Mouse (Mus musculus) thymus, adult 18-20 months (tissue): Measurements from ENCODE around the gene Fam133b.

Experiments
- DNase-seq, 2 experiments: peaks; one replicate each; pipeline ENCODE4 v3.0.0; 2022; ENCODE audit warnings: mixed read lengths in 2 of 2

Fam133b gene

DNA sequence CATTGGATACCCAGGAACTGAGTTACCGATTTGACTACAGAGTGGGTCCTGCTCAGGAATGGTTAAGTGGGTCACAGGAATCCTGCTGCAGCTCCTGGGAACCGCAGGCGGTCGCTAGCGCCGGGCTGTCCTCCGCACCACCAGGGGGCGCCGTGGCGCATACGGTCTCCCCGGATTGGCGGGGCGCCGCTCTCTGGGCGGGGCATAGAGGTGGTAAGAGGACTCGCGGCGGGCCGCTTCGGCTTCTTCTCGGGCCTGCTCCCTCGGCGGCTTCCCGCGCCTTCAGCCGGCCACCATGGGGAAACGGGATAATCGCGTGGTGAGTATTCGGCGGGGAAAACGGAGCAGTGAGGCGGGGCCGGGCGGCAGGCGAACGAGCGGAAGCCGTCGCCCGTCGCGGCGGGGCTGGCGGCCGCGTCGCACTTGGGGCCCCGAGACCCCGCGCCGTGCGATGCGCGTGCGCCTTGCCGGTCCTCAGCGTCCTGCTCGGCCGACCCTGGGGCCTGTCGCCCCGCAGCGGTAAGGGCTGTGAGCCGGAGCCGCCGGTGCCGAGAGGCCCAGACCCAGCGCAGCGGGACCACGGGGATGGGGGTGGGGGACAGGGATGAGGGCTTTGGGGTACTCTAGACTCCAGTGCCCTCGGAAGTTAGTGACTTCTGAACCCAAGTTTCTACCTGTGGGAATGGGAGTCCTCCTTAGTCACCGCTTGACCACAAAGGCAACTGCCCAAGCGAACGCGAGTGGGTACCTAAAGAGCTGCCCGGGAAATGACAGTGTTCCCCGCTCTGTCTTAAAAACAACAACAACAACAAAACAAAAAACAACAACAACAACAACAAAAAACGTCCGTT lies at the start of gene Fam133b:
Gene Fam133b, plus strand, starts transcription at position 205 of the 851 bp plus-strand sequence.
- peak; percentile 82 to 85 for DNase-seq

DNA sequence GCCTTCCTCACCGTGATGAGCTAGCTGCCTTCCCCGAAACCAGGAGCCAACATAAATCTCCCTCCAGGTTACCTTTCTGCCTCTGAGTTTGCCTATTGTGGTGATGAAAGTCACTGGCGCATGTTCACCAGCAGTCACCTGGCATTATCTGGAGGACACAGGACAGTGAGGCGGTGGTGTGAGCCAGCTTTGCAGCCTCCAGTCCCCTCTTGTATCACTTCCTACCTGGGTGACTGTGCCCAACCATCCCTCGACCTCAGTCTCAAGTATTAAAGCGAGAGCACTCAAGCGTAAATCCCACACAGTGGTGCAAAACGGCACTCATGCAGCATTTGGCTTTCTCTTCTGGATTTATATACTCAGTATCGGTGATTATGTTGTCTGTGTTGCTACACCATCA lies 49.7 kb upstream of the Fam133b start:
- no peak for DNase-seq

- DNase-seq, result no peak
Measured at GRCm38 (mm10) chr5:3494452-3495187, 49.0 kb upstream of the Fam133b start.

DNA sequence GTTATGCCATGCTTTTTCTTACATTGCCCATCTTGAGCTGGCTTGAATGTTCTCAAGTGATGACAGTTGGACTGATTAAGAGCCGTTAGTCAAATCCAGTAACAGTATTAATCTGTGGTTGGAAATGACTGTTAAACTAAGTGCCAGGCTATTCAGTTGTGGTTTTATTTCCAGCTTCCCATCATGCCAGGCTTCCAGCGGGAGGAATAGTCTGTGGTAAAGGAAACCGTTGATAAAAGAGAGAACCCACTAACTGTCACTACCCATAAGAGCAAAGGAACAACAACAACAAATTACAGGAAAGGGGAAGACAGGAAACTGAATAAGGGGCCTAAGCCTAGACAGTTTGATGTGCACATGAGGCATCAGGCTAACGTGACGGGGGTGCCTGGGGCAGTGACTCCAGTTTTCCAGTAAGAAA lies 46.1 kb upstream of the Fam133b start:
- DNase-seq, result no peak

- DNase-seq, result no peak
Measured at GRCm38 (mm10) chr5:3500298-3500697, 43.3 kb upstream of the Fam133b start.

DNA sequence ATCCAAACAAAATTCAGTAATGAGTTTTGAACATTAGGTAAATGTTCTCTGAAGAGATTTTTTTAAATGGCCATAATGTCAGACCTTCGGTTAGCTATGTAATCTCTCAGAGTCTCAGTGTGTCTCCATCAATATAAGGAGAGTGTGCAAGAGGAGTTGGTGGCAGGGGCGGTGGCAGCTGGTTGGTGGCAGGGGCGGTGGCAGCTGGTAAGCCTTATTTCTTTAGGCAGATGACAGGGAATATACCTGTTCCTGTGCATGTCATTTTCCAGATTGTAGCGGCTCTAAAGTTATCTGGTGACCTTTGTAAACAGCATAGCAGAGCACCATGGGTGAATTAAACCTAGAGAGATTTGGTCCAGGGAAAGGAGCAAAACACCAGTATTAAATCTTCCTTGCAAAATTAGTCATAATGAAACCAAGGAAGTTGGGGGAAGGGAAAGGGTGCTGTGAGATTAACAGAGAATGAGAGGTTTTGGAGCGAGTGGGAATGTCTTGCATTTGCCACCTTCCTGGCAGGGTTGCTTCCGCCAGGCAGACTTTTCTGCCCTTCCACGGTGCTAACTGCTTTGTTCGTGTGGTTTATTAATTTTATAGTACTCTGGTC lies 42.6 kb upstream of the Fam133b start:
- no peak for DNase-seq

GRCm38 (mm10) chr5:3501564-3502001 lies 42.0 kb upstream of the Fam133b start:
- no peak for DNase-seq

- DNase-seq, result no peak
Measured at GRCm38 (mm10) chr5:3502610-3503350, 40.9 kb upstream of the Fam133b start.

DNA sequence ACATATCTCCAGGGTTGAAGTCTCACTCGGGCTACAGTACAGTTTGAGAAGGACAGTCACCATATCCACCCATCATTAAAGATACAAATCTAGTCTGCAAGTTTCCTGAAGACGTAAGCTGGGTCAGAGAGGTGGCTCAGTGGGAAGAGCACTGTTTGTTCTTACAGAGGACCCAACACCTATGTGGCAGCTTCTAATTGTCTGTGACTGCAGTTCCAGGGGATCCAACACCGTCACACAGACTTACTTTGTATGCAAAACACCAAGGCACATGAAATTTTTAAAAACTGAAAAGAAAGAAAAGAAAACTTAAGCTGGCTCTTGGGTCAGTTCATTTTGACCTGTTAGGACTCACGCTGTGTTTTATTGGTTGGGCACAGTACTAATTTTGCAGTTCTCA lies 40.3 kb upstream of the Fam133b start:
- no peak for DNase-seq

DNA sequence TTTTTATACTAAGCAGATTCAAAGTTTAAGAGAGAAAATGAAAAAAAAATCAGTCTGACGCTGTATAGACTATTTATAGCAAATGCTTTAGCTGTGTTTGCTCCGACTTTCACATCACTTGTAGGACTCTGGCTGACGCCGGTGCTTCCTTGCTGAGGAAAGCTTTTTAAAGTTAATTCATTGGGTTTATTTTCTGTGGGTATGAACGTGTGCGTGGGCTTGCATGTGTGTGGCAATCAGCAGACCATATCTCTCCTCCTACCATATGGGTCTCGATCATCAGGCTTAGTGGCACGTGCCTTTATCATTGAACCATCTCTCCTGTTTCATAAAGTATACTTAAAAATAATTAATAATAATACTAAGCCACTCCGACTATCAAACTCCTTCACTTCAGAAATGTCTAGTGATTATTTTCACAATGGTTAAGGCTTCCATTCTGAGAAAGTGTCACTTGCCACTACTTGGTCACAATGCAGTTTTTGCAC lies 39.8 kb upstream of the Fam133b start:
- DNase-seq, result no peak

- DNase-seq, result no peak
Measured at GRCm38 (mm10) chr5:3504453-3504852, 39.2 kb upstream of the Fam133b start.

DNA sequence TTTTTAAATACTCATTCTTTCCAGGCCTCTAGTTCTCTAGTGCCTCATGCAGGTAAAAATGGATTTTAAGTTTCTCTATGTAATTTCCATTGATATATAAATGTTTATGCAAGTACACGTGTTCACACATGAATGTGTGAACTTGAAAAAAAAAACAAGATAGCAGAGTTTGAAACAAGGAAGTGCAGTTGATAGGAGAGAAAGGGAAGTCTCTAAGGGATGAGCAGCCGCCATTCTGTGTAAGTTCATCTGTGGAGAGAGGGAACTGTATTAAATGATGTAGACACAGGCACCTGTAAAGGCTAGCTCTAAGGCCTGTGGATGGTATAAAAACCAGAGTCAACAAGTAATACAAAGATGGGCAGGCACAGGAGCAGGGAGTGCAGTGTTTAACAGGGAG lies 38.1 kb upstream of the Fam133b start:
- DNase-seq, result no peak

GRCm38 (mm10) chr5:3508480-3509381 lies 34.9 kb upstream of the Fam133b start:
- DNase-seq, result no peak

- no peak for DNase-seq
Measured at GRCm38 (mm10) chr5:3509503-3509902, 34.1 kb upstream of the Fam133b start.

DNA sequence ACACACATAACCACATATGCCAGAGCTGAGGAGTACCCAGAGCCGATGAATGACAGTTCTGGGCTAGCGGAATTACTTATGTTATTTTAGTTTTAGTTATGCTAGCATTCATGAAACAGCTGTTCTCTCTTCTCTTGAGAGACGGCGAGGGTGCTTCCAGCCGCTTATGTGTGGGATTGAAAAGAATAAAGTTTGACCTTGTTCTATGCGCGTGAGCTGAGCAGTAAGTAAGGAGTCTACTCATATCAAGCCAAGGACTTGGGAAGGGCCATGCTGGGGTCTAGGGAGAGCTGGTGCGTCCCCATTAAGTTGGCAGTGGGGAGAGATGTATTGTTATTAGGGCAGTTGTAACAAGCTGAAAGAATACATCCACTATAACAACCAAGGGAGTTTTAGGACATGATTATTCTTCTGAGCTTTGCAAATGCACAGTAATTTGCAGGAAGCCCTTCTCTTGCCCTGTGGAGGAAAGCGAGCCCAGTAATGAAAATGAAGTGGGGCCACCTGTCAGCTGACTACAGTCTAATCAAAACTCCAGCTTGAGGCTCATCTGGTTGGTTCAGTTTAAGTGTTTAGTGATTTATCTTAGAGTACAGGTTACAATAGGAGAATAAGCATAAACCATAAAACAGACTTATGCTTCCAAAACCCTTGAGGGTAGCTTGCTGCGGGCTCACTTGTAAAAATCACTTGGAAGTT lies 32.4 kb upstream of the Fam133b start:
- DNase-seq, result no peak

DNA sequence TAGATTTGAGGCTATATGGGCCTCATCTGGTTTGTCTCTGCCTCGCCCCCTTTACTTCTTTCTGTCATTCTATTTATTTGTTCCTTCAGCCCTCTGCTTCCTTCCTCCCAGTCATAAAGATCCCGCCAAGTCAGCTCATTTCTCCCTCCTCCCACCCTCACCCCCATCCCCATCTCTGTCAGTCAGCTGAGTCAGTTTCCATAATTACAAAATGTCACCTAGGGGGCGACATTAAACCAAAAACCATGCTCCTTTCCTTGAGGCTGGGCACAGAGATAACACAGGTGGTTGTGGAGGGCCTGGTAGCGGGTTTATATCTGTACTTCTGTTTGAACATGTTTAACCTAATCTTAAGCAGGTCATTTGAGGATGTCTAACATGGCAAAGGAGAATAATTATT lies 31.0 kb upstream of the Fam133b start:
- no peak for DNase-seq

- DNase-seq, result no peak
Measured at GRCm38 (mm10) chr5:3514901-3515311, 28.7 kb upstream of the Fam133b start.

DNA sequence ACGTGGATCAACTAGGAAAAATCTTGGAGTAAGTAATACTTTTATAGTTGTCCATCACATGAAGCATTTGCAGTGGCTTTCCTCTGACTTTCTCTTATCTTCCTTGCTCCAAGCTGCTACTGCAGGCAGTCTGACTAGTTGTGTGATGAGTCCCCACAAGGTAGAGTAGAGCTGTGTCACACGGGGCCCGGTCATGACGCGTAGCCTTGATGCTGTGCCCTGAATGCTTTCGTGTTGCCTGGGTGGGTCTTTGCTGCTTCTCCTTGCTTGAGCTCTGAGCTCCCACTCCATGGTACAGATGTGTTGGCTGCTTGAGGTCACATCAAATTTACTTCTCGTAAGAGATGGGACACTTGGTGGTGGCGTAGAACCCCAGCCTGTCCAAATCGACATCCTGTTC lies 28.2 kb upstream of the Fam133b start:
- no peak for DNase-seq

- DNase-seq, result no peak
Measured at GRCm38 (mm10) chr5:3516481-3517075, 27.1 kb upstream of the Fam133b start.
